Mouse (Mus musculus) granulocyte monocyte progenitor cell, adult 5-6 weeks (primary cell): ENCODE results near the gene Hvcn1. TPM values are rescaled to one million over a fixed set of nuclear protein-coding genes. Genes with fewer than 3 reads are reported as not detected.
"Not testable (repeated sequence)": the region's sequence is repeated elsewhere in the genome, so short reads cannot be mapped to it uniquely, and the experiment has no call there.

Experiments
- ATAC-seq: replicated peaks from 2 replicates; pipeline ENCODE4 v1.8.0; 2016; ENCODE audit warnings: mild to moderate bottlenecking, moderate TSS enrichment, inconsistent platforms; ENCODE audit not compliant: poor library complexity, severe bottlenecking
- total RNA-seq, 2 experiments: library from RNA; stranded (forward) in 1 of 2; stranded (reverse) in 1 of 2; fragments of 200-712, 200-1000 nt in 1 of 2; fragments of >200 nt in 1 of 2; fragmentation: Nextera tagmentation in 1 of 2; gene quantifications; 2 replicates each; pipeline ENCODE4 v1.2.3; 2014 to 2017

Hvcn1 gene
- total RNA-seq (2014; fragmentation: Nextera tagmentation) (53.8 and 59.5 TPM in 2 replicates), total RNA-seq (2017) (66.8 and 84.3 TPM in 2 replicates)

GRCm38 (mm10) chr5:122206475-122206874, at the start of gene Hvcn1:
Hvcn1 (plus strand) TSS chr5:122206804.
- ATAC-seq = no peak

GRCm38 (mm10) chr5:122157827-122158381, 48.7 kb upstream of the Hvcn1 start, which contains the start of gene Ppp1cc:
Ppp1cc (plus strand) TSS chr5:122158278.
- peak; percentile 91 for ATAC-seq

GRCm38 (mm10) chr5:122158557-122159515, 47.8 kb upstream of the Hvcn1 start:
- ATAC-seq = no peak

GRCm38 (mm10) chr5:122163194-122163593, 43.4 kb upstream of the Hvcn1 start:
- ATAC-seq = no peak

GRCm38 (mm10) chr5:122164011-122164410, 42.6 kb upstream of the Hvcn1 start:
- no peak for ATAC-seq

- no peak for ATAC-seq
Measured at GRCm38 (mm10) chr5:122165233-122165915, 41.2 kb upstream of the Hvcn1 start.

- peak; percentile 22; the same call in 1 of the 2 replicates for ATAC-seq
Measured at GRCm38 (mm10) chr5:122166636-122167161, 39.9 kb upstream of the Hvcn1 start.

GRCm38 (mm10) chr5:122168344-122169069, 38.1 kb upstream of the Hvcn1 start:
- ATAC-seq = no peak

- ATAC-seq = no peak
Measured at GRCm38 (mm10) chr5:122171058-122171457, 35.5 kb upstream of the Hvcn1 start.

GRCm38 (mm10) chr5:122175402-122175801, 31.2 kb upstream of the Hvcn1 start:
- no peak for ATAC-seq

GRCm38 (mm10) chr5:122175961-122176360, 30.6 kb upstream of the Hvcn1 start:
- no peak for ATAC-seq

- ATAC-seq = peak; percentile 75
Measured at GRCm38 (mm10) chr5:122176398-122176797, 30.2 kb upstream of the Hvcn1 start.

- ATAC-seq = peak; percentile 81
Measured at GRCm38 (mm10) chr5:122179665-122180064, 26.9 kb upstream of the Hvcn1 start.

GRCm38 (mm10) chr5:122184283-122184806, 22.3 kb upstream of the Hvcn1 start:
- peak; percentile 47 for ATAC-seq

GRCm38 (mm10) chr5:122184858-122185257, 21.7 kb upstream of the Hvcn1 start:
- ATAC-seq = not testable (repeated sequence)

- no peak; the same call in 1 of the 2 replicates for ATAC-seq
Measured at GRCm38 (mm10) chr5:122189115-122189514, 17.5 kb upstream of the Hvcn1 start.

GRCm38 (mm10) chr5:122190465-122190864, 16.1 kb upstream of the Hvcn1 start:
- ATAC-seq = no peak

GRCm38 (mm10) chr5:122191269-122192063, 15.1 kb upstream of the Hvcn1 start:
- no peak for ATAC-seq

GRCm38 (mm10) chr5:122192347-122192746, 14.3 kb upstream of the Hvcn1 start:
- no peak for ATAC-seq
